Mouse (Mus musculus) kidney, embryonic 16.5 days (tissue): ENCODE results near the gene Trappc5. TPM values are rescaled to one million over a fixed set of nuclear protein-coding genes. Genes with fewer than 3 reads are reported as not detected.

Source experiments
- ATAC-seq: fragments of 200-750 bp; cut with Nextera tagmentation; 2 replicates; pipeline ENCODE4 v1.8.0; 2017; ENCODE audit warnings: moderate TSS enrichment; ENCODE audit not compliant: low FRiP score, low TSS enrichment
- H3K27ac ChIP-seq: fragments of 300-500 bp; sonication (generic); 2 replicates; pipeline ENCODE4 v1.5.1; 2014; ENCODE audit warnings: low read length
- H3K27me3 ChIP-seq: fragments of 300-500 bp; sonication (generic); 2 replicates; pipeline ENCODE4 v1.6.1; 2014; ENCODE audit warnings: low read length, control low read depth, mixed read lengths; ENCODE audit not compliant: insufficient read depth
- H3K36me3 ChIP-seq: fragments of 300-500 bp; sonication (generic); 2 replicates; pipeline ENCODE4 v1.6.1; 2014; ENCODE audit warnings: low read length, control low read depth, mixed read lengths; ENCODE audit not compliant: insufficient read depth
- H3K4me1 ChIP-seq: fragments of 300-500 bp; sonication (generic); 2 replicates; pipeline ENCODE4 v1.6.1; 2014; ENCODE audit warnings: low read length, control low read depth, mixed read lengths; ENCODE audit not compliant: insufficient read depth
- H3K4me2 ChIP-seq: fragments of 300-500 bp; sonication (generic); replicated peaks from 2 replicates; pipeline ENCODE4 v1.6.1; 2014; ENCODE audit warnings: low read depth, low read length
- H3K4me3 ChIP-seq: fragments of 300-500 bp; sonication (generic); 2 replicates; pipeline ENCODE4 v1.5.1; 2014; ENCODE audit warnings: mild to moderate bottlenecking, low read length
- H3K9ac ChIP-seq: fragments of 300-500 bp; sonication (generic); replicated peaks from 2 replicates; pipeline ENCODE4 v1.6.1; 2014; ENCODE audit warnings: low read length
- H3K9me3 ChIP-seq: fragments of 300-500 bp; sonication (generic); 2 replicates; pipeline ENCODE4 v1.6.1; 2016; ENCODE audit warnings: low read length, control low read depth
- WGBS: fragments of 180-500 bp; shearing (Covaris S2); extraction: QIAGEN DNeasy Blood & Tissue Kit; methylation state at CpG from one replicate; pipeline ENCODE4 v1.1.7; 2014; 5-methylcytosine and 5-hydroxymethylcytosine counted together
- polyA plus RNA-seq: library from polyadenylated mRNA; unstranded; fragments of >200 nt; fragmentation: Nextera tagmentation; extraction: Ambion mirVana; gene quantifications from 2 replicates; pipeline ENCODE4 v1.2.1, GENCODE M21; 2015

Trappc5 gene
- polyA plus RNA-seq, result 42.1 and 44.7 TPM in 2 replicates

GRCm38 (mm10) chr8:3676131-3676992 is at the start of gene Trappc5:
Gene Trappc5 (plus strand): TSS chr8:3676299.
- Histone ChIP-seq H3K9ac (peak within 1 kb of the TSS; percentile 97), H3K27ac (peak within 1 kb of the TSS; percentile 94), H3K9me3 (no peaks in the 10 kb centered on the region), H3K27me3 (no peaks in the 10 kb centered on the region), H3K36me3 (peaks cover 27% of the 10 kb centered on the region), H3K4me3 (peak within 1 kb of the TSS; percentile 70), H3K4me2 (peak within 1 kb of the TSS; percentile 81), H3K4me1 (peaks cover 22% of the 10 kb centered on the region)
- under 1% methylated on average over 61 of the region's 61 CpGs for WGBS
- peak; percentile 88 for ATAC-seq

DNA sequence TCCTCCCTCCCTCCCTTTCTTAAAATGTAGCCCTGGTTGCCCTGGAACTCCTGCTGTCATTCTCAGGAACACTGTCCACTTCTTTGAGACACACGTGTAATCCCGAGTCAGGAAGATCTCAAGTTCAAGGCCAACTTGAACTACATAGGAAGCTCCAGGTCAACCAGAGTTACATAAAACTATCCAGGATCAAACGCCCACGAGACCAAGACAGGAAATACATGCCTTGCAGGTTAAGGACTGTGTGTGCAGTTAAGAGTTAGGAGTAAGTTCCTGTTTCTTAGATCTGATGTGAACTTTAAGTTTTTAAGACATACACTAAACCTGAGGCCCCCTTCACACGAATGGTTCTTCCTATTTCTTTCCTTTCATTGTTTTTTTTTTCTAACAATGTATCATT is 49.1 kb upstream of the Trappc5 start:
- Histone ChIP-seq H3K9me3 (no peaks in the 10 kb centered on the region), H3K36me3 (no peaks in the 10 kb centered on the region), H3K27ac (no peak overlapping the region), H3K27me3 (0 out of 2 replicates have a peak, but pooled peaks cover 10% of the 10 kb centered on the region), H3K9ac (no peak overlapping the region), H3K4me3 (no peak overlapping the region), H3K4me1 (peaks cover 8% of the 10 kb centered on the region), H3K4me2 (no peak overlapping the region)
- WGBS, result 53% methylated on average over 5 of the region's 5 CpGs
- ATAC-seq, result no peak

- WGBS, result 27% methylated on average over 5 of the region's 5 CpGs
- H3K4me1 ChIP-seq, result peaks cover 7% of the 10 kb centered on the region; the same call in 1 of the 2 replicates
- H3K4me3 ChIP-seq, result no peak overlapping the region
- 0 out of 2 replicates have a peak, but pooled peaks cover 10% of the 10 kb centered on the region for H3K27me3 ChIP-seq
- no peak for ATAC-seq
- no peak overlapping the region for H3K4me2 ChIP-seq
- H3K36me3 ChIP-seq, result no peaks in the 10 kb centered on the region
- no peak overlapping the region for H3K9ac ChIP-seq
- no peaks in the 10 kb centered on the region for H3K9me3 ChIP-seq
- no peak overlapping the region for H3K27ac ChIP-seq
These were observed 48.1 kb upstream of the Trappc5 start for GRCm38 (mm10) chr8:3628014-3628413.

DNA sequence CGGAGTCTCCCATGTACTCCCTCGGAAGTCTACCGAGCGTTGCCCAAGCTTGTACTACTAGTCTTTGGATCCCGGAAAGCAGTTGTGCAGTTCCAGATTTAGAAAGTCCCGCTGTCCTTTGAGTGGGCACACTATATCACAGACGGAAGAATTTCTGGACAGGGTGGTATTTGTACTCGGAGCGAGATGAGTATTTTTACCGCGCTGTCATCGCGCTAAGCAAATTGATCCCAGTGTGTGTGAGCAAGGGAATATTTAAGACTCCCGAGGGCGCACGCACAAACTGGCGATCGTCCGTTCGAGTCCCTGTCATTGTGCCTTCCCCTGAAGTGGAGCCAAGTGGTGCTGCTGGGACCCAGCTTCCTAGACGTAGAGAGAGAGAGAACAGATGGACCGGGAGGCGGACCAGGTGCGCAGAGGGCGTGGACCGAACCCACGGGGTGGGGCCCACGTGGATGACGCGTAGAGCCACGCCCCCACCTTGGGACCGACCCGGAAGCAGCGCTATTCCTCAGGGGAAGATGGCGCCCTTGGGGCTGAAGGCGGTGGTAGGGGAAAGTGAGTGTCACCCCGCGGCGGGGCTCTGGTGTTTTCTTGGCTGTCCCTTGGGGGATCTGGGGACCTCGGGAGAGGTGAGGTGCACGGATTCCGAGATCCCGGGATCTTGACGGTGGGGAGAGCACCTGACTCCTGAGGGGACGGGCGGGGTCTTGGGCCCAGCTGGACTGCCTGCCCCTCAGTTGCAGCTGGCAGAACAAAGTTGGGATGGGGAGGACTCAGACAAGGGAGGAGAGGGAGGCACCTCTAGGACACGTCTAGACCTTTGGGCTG is 45.2 kb upstream of the Trappc5 start, which contains the start of gene Stxbp2:
Gene Stxbp2 (plus strand): TSS at position 309 of the 831 bp plus-strand sequence.
- peak; percentile 94 for ATAC-seq
- H3K4me3 ChIP-seq, result peak within 1 kb of the TSS; percentile 72
- peak within 1 kb of the TSS; percentile 71 for H3K4me2 ChIP-seq
- no peak within 1 kb of the TSS for H3K27ac ChIP-seq
- H3K4me1 ChIP-seq, result peaks cover 7% of the 10 kb centered on the region; the same call in 1 of the 2 replicates
- H3K27me3 ChIP-seq, result 0 out of 2 replicates have a peak, but pooled peaks cover 10% of the 10 kb centered on the region
- H3K9me3 ChIP-seq, result no peaks in the 10 kb centered on the region
- 5% methylated on average over 47 of the region's 47 CpGs for WGBS
- peaks cover 4% of the 10 kb centered on the region; the same call in 1 of the 2 replicates for H3K36me3 ChIP-seq
- peak within 1 kb of the TSS; percentile 71 for H3K9ac ChIP-seq

DNA sequence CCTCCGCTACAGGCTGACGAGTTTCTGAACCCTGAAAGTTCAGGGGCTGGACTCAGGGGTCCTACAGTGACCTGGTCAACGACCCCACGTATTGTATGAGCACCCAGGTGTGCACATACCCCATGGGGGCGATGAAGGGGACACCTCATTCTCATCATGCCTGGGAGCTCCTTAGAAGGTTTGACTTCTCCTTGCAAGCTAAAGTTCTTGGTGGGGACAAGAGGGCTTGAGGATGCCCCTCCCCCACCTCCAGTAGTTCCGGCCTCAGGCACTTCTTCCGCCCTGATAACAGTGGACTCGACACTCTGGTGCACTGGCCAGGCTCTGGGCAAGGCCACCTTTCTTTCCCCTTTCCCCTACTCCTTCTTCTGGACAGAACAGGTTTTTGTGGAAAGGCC is 44.6 kb upstream of the Trappc5 start:
- no peak overlapping the region for H3K27ac ChIP-seq
- 17% methylated on average over 8 of the region's 8 CpGs for WGBS
- peak; percentile 37; the same call in 1 of the 2 replicates for ATAC-seq

DNA sequence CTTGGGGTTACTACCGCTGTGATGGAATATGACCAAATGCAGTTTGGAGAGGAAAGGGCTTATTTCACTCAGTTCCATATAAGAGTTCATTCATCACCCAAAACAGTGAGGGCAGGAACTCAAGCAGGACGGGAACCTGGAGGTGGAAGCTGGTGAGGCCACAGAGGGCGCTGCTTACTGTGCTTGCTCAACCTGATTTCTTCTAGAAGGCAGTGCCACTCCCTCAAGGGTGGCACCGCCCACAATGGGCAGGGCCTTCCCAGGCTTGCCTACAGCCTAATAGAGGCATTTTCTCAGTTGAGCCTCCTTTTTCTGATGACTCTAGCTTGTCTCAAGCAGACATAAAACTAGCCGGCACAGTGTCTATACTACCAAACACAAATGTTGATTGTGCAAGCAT is 30.3 kb upstream of the Trappc5 start:
- H3K4me3 ChIP-seq, result no peak overlapping the region
- no peaks in the 10 kb centered on the region for H3K4me1 ChIP-seq
- H3K27me3 ChIP-seq, result no peaks in the 10 kb centered on the region
- peaks cover 4% of the 10 kb centered on the region; the same call in 1 of the 2 replicates for H3K36me3 ChIP-seq
- 28% methylated on average over 5 of the region's 5 CpGs for WGBS
- H3K27ac ChIP-seq, result no peak overlapping the region
- no peak overlapping the region for H3K4me2 ChIP-seq
- H3K9ac ChIP-seq, result no peak overlapping the region
- ATAC-seq, result 0 out of 2 replicates have a peak, but pooled peaks have one; percentile 16
- H3K9me3 ChIP-seq, result no peaks in the 10 kb centered on the region

More for the DNA sequence above, 44.6 kb upstream of the Trappc5 start:
- Histone ChIP-seq H3K4me2 (peak overlapping the region; percentile 71), H3K4me3 (peak overlapping the region; percentile 72), H3K9me3 (no peaks in the 10 kb centered on the region), H3K36me3 (peaks cover 10% of the 10 kb centered on the region; the same call in 1 of the 2 replicates), H3K9ac (peak overlapping the region; percentile 71), H3K27me3 (0 out of 2 replicates have a peak, but pooled peaks cover 10% of the 10 kb centered on the region), H3K4me1 (peaks cover 7% of the 10 kb centered on the region; the same call in 1 of the 2 replicates)

- Histone ChIP-seq H3K36me3 (no peaks in the 10 kb centered on the region), H3K4me1 (no peaks in the 10 kb centered on the region), H3K9me3 (no peaks in the 10 kb centered on the region), H3K4me3 (no peak overlapping the region), H3K9ac (no peak overlapping the region), H3K27ac (no peak overlapping the region), H3K4me2 (no peak overlapping the region), H3K27me3 (no peaks in the 10 kb centered on the region)
- ATAC-seq, result peak; percentile 52; the same call in 1 of the 2 replicates
- 68% methylated on average over 6 of the region's 6 CpGs for whole genome bisulfite sequencing
These were observed 29.1 kb upstream of the Trappc5 start for GRCm38 (mm10) chr8:3646824-3647531.

DNA sequence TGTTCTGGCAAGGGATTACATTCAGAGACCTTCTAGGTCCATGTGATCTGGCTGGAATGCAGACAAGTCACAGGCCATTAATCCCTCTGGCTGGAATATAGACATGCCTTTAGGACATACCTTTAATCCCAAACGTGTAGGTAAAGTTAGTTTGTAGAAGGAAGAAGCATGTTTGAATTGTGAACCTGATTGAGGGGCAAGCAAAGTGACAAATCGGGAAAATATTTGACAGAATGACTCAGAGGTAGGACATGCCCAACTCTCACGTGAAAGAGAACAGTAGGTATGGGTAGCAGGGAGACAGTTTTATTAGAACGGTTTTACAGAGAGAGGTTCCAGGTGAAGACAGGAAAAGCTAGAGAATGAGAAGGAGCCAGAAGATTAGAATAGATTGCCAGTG is 28.5 kb upstream of the Trappc5 start:
- H3K4me1 ChIP-seq, result no peaks in the 10 kb centered on the region
- H3K4me3 ChIP-seq, result no peak overlapping the region
- no peak overlapping the region for H3K4me2 ChIP-seq
- H3K27ac ChIP-seq, result no peak overlapping the region
- no peaks in the 10 kb centered on the region for H3K27me3 ChIP-seq
- H3K9me3 ChIP-seq, result no peaks in the 10 kb centered on the region
- H3K36me3 ChIP-seq, result no peaks in the 10 kb centered on the region
- H3K9ac ChIP-seq, result no peak overlapping the region
- WGBS, result 55% methylated on average over 4 of the region's 4 CpGs
- peak; percentile 62; the same call in 1 of the 2 replicates for ATAC-seq

- no peaks in the 10 kb centered on the region for H3K4me1 ChIP-seq
- H3K4me2 ChIP-seq, result no peak overlapping the region
- no peak overlapping the region for H3K27ac ChIP-seq
- no peak overlapping the region for H3K4me3 ChIP-seq
- no peak overlapping the region for H3K9ac ChIP-seq
- H3K9me3 ChIP-seq, result no peaks in the 10 kb centered on the region
- WGBS, result 62% methylated on average over 2 of the region's 2 CpGs
- no peak for ATAC-seq
- no peaks in the 10 kb centered on the region for H3K27me3 ChIP-seq
- H3K36me3 ChIP-seq, result no peaks in the 10 kb centered on the region
These were observed 27.8 kb upstream of the Trappc5 start for GRCm38 (mm10) chr8:3648268-3648667.
